Mouse (Mus musculus): ENCODE measurements at regions not wholly inside any gene's neighbourhood (a gene's known extent, or its start where the extent isn't known, plus 50 kb on each side); places are given as distances from the start of the nearest gene placed in this dataset.
"Not testable (repeated sequence)": the region's sequence is repeated elsewhere in the genome, so short reads cannot be mapped to it uniquely, and the experiment has no call there.

DNA sequence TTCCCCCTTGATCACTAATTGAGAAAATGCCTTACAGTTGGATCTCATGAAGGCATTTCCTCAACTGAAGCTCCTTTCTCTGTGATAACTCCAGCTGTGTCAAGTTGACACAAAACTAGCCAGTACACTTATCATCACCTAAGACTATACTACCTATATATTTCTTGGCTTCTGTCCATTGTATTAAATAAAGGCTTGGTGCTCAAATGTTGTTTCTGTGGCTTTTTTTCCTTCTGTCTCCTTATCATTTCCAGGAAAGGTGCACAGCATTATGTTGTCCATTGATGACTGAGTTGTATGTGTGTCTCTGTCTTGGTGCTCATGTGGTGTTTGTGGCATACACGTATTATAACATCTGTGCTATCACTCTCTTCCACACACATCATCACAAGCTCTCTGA is 461.5 kb downstream of the Dad1 start:
- not testable (repeated sequence) for DNase-seq

GRCm38 (mm10) chr14:53785547-53785946 is 468.4 kb downstream of the Dad1 start:
- DNase-seq: not testable (repeated sequence)

DNA sequence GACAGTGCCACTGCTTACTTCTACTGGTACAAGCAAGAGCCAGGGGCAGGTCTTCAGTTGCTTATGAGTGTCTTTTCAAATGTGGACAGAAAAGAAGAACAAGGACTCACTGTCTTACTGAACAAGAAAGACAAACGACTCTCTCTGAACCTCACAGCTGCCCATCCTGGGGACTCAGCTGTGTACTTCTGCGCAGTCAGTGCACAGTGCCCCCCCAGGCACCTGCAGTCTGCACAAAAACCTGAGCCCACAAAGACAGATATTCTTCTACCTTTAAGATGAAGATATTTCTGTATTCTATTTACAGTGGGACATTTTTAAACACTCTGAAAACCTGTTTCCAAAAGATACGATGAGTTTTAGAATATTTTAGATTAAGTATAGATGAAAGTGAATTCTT is 476.5 kb downstream of the Dad1 start:
- DNase-seq: no peak

- DNase-seq: peak; percentile 65
These were observed 477.2 kb downstream of the Dad1 start for GRCm38 (mm10) chr14:53776717-53777116.

DNA sequence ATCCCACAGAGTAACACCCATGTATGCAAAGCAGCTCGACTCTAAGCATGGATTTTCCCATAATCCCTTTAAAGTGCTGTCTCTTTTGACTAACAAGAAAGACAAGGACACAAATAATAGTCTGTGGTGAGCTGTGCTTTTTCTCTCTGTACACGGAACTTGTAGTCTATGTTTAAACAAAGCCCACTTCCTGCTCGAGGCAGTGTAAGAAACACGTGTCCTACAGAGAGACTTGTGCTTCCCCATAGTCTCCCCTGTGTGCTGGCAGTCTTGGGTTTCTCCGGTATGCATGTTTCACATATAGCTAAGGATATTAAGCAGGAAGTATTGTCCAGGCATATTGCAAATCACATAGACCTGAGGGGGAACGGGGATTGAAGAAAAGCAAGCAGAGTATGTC is 487.4 kb downstream of the Dad1 start:
- not testable (repeated sequence) for DNase-seq

GRCm38 (mm10) chr14:53765918-53766317 is 488.0 kb downstream of the Dad1 start:
- not testable (repeated sequence) for DNase-seq

DNA sequence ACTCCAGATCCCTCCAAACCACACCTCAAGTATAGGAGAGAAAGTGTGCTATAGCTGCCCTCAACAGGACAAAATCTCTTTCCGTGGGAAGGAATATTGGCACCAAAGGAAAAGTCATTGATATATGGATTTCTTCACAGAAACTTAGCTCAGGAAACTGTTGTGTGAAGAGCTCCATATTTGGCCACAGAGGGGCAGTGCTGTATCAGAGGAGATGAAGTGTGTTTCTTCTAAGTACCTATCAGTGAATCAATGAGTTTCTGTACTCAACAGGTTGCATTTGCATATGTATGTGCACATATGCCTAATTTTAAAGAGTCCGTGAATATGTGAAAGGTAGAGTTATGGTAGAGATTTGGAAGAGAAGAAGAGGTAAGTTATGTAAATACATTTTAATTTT is 493.3 kb downstream of the Dad1 start:
- DNase-seq: not testable (repeated sequence)

DNA sequence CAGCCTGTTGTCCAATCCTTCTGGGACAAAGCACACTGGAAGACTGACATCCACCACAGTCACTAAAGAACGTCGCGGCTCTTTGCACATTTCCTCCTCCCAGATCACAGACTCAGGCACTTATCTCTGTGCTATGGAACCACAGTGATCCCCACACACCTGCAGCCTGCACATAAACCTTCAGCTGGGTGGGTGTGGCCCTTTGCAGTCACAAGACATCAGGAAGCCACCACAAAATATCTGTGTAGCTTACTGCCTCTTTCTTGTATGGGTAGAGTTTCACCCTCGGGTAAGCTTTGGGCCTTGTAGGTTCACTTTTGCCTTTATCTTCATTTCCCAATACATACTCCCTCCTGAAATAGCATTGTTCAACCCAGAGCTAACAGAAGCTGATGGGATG is 496.1 kb downstream of the Dad1 start:
- not testable (repeated sequence) for DNase-seq

GRCm38 (mm10) chr14:53757095-53757494 is 496.8 kb downstream of the Dad1 start:
- DNase-seq: not testable (repeated sequence)

- no peak for DNase-seq
These were observed 503.0 kb downstream of the Dad1 start for GRCm38 (mm10) chr14:53750703-53751441.

DNA sequence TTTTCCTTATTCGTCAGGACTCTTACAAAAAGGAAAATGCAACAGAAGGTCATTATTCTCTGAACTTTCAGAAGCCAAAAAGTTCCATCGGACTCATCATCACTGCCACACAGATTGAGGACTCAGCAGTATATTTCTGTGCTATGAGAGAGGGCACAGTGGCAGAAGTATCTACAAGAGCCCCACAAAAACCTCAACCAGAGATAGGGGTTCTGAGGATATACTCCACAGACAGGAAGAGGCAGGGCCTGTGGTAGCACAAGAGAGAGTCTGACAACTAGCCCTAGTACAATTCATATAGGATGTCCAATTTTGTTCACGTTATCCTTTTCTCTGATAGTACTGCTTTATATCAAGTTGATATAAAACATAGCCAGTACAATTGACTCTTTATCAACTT is 510.4 kb downstream of the Dad1 start:
- not testable (repeated sequence) for DNase-seq

GRCm38 (mm10) chr14:53742864-53743263 is 511.0 kb downstream of the Dad1 start:
- not testable (repeated sequence) for DNase-seq

DNA sequence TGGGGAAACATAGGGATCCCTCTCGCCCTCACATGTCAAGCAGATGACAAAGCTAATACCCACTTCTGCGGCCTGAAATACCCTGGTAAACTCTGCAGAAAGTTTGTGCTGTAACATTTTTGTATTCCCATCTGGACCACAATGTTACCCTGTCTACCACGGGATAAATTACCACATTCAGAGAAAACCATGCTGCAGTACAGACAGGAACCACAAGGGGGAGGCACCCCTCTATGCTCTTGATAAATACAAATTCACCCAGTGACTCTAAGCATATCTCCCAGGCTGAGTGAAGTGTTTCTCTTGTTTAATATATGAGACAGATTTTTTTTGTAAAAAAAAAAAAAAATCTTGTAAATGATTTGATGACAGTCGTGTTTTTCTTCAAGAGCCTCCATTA is 512.7 kb downstream of the Dad1 start:
- peak; percentile 28 for DNase-seq

- peak; percentile 5 for DNase-seq
These were observed 515.9 kb downstream of the Dad1 start for GRCm38 (mm10) chr14:53737962-53738361.

DNA sequence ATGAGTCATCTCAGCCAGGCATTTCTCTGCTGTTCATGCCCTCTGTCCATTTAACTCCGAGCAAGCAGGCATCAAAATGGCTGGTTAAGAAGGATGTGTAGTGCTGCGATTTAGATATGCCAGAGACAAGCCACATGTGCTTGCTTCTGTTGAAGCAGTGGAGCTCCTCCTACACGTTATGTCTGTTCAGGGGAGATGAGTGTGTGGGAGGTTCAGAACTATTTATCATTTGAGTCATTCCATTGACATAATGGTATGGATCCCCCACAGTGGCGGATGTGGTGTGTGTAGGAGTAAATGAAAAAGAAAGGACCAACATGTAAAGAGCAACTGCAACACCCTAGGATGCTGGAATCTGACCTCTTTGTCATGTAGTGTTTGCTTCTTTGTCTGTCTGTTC is 517.6 kb downstream of the Dad1 start:
- DNase-seq: not testable (repeated sequence)

DNA sequence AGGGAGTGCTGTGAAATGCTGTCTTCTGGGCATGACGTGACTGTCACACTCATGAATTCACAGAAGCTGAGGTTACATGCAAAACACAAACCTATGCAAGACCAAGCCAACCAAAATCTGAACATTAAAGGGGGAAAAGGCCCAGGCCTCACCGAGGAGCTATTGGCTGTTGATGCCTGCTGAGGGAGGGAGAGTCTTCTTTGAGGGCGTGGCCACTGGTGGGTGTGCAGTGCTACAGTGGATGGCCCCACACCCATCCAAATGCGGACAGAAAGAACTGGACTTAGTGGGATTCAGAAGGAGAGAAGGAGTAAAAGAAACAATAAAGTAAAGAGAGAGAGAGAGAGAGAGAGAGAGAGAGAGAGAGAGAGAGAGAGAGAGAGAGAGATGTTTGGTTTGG is 522.3 kb downstream of the Dad1 start:
- not testable (repeated sequence) for DNase-seq

DNA sequence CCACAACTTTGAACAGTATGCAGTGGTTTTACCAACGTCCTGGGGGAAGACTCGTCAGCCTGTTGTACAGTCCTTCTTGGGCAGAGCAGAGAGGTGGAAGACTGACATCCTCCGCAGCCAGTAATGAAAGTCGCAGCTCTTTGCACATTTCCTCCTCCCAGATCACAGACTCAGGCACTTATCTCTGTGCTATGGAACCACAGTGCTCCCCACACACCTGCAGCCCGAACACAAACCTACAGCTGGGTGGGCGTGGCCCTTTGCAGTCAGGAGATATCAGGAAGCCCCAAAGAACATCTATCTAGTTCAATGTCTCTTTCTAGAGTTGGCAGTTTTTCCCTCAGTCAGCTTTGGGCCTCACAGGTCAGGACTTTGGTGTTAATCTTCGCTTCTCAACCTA is 524.0 kb downstream of the Dad1 start:
- DNase-seq: not testable (repeated sequence)

GRCm38 (mm10) chr14:53729149-53729548 is 524.8 kb downstream of the Dad1 start:
- not testable (repeated sequence) for DNase-seq

DNA sequence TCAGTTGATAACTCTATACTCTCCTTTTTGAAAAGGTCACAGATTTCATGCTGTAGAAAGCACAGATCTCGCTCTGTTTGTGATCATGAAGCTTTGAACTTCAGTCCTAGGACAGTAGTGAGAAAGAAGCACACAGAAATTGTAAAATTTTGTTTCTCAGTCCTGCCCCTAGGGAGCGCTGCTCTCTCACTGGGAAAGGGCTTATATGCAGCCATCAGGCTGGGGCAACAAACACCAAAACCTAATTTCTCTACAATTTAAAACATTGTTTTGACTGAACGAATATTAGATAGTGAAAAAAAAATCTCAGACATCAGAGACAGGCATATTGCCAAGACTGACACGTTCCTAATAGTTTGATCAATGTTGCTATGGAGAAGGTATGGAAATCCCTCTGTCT is 527.0 kb downstream of the Dad1 start:
- not testable (repeated sequence) for DNase-seq

GRCm38 (mm10) chr14:53723611-53724010 is 530.3 kb downstream of the Dad1 start:
- not testable (repeated sequence) for DNase-seq

- DNase-seq: not testable (repeated sequence)
These were observed 532.0 kb downstream of the Dad1 start for GRCm38 (mm10) chr14:53721901-53722300.

DNA sequence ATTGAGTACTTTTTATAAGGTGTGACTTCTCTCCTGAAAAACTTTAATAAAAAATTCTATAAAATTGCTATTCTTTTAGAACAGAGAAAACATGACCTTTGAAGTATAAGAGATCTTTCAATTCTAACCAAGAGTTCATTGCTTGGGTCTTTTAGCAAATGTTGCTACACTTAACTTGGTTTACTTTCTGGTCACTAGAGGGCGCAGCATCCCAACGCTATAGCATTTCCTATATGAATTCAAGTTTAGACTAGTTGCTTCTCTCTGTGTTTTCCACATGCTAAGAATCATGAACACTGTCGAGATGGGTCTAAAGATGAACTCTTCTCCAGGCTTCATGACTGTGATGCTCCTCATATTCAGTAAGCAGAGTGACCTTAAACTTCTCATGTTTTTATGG is 544.3 kb downstream of the Dad1 start:
- DNase-seq: peak; percentile 52

DNA sequence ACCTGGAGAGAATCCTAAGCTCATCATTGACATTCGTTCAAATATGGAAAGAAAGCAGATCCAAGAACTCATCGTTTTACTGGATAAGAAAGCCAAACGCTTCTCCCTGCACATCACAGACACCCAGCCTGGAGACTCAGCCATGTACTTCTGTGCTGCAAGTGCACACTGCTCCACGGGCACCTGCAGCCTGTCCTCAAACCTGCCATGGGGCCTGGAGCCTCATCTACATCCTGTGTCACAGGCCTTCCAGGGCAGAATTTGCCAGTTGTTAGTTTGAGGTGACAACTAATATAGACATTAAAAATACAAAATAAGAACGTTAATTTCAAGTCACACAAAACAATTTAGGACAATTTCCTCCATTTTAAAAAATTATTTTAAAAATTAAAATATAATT is 549.6 kb downstream of the Dad1 start:
- DNase-seq: not testable (repeated sequence)

GRCm38 (mm10) chr14:53703593-53703992 is 550.3 kb downstream of the Dad1 start:
- DNase-seq: peak; percentile 3

DNA sequence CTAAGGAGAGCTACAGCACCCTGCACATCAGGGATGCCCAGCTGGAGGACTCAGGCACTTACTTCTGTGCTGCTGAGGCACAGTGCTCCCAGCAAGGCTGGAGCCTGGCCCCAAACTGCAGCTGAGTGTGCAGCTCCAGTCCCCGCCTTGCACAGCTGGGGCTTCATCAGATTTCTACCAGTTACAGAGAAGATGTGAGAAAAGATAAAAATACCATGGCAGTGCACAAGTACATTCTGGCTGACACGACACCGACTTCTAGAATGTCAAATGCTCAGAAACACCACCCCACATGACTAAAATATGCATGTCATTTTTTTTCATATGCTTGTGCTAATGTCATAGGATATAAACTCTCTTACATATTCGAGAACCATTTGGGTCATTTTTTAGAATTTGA is 569.8 kb downstream of the Dad1 start:
- not testable (repeated sequence) for DNase-seq

Data from embryo, embryonic 11 days (tissue).